Mouse (Mus musculus): ENCODE data around the gene Ndufaf1.
A peak's percentile ranks its signal among the peaks of the same experiment; 100 is the strongest.
"Not testable (repeated sequence)": the region's sequence is repeated elsewhere in the genome, so short reads cannot be mapped to it uniquely, and the experiment has no call there.

Gene Ndufaf1

GRCm38 (mm10) chr2:119662220-119663182, at the start of gene Ndufaf1:
Gene Ndufaf1 (minus strand): TSS chr2:119662827.
- peak; percentile 86 for DNase-seq (ENCODE audit: low spot score)

- no peak for DNase-seq (ENCODE audit: low spot score)
Observed at GRCm38 (mm10) chr2:119710011-119710410, 47.4 kb upstream of the Ndufaf1 start.

GRCm38 (mm10) chr2:119707676-119708075, 45.0 kb upstream of the Ndufaf1 start:
- DNase-seq (ENCODE audit: low spot score): no peak

GRCm38 (mm10) chr2:119703171-119703570, 40.5 kb upstream of the Ndufaf1 start:
- DNase-seq (ENCODE audit: low spot score): no peak

- no peak for DNase-seq (ENCODE audit: low spot score)
Observed at GRCm38 (mm10) chr2:119699962-119700361, 37.3 kb upstream of the Ndufaf1 start.

- no peak for DNase-seq (ENCODE audit: low spot score)
Observed at GRCm38 (mm10) chr2:119698472-119698871, 35.8 kb upstream of the Ndufaf1 start.

- DNase-seq (ENCODE audit: low spot score): no peak
Observed at GRCm38 (mm10) chr2:119696111-119696510, 33.5 kb upstream of the Ndufaf1 start.

- no peak for DNase-seq (ENCODE audit: low spot score)
Observed at GRCm38 (mm10) chr2:119694826-119695225, 32.2 kb upstream of the Ndufaf1 start.

- no peak for DNase-seq (ENCODE audit: low spot score)
Observed at GRCm38 (mm10) chr2:119692003-119692701, 29.5 kb upstream of the Ndufaf1 start.

- DNase-seq (ENCODE audit: low spot score): no peak
Observed at GRCm38 (mm10) chr2:119683706-119684105, 21.1 kb upstream of the Ndufaf1 start.

GRCm38 (mm10) chr2:119675831-119676230, 13.2 kb upstream of the Ndufaf1 start:
- no peak for DNase-seq (ENCODE audit: low spot score)

- DNase-seq (ENCODE audit: low spot score): peak; percentile 45
Observed at GRCm38 (mm10) chr2:119675215-119675784, 12.7 kb upstream of the Ndufaf1 start.

- DNase-seq (ENCODE audit: low spot score): peak; percentile 86
Observed at GRCm38 (mm10) chr2:119674525-119675214, 12.0 kb upstream of the Ndufaf1 start, which contains the start of gene Rtf1. Gene Rtf1 (plus strand): TSS chr2:119675068.

- DNase-seq (ENCODE audit: low spot score): peak; percentile 63
Observed at GRCm38 (mm10) chr2:119669010-119669409, 6.4 kb upstream of the Ndufaf1 start.

GRCm38 (mm10) chr2:119665744-119666143, 3.1 kb upstream of the Ndufaf1 start:
- DNase-seq (ENCODE audit: low spot score): not testable (repeated sequence)

GRCm38 (mm10) chr2:119644254-119644653, 18.4 kb downstream of the Ndufaf1 start:
- no peak for DNase-seq (ENCODE audit: low spot score)

GRCm38 (mm10) chr2:119641214-119641912, 21.3 kb downstream of the Ndufaf1 start:
- DNase-seq (ENCODE audit: low spot score): no peak

- no peak for DNase-seq (ENCODE audit: low spot score)
Observed at GRCm38 (mm10) chr2:119636781-119637180, 25.8 kb downstream of the Ndufaf1 start.

GRCm38 (mm10) chr2:119621302-119621701, 41.3 kb downstream of the Ndufaf1 start:
- no peak for DNase-seq (ENCODE audit: low spot score)

GRCm38 (mm10) chr2:119619002-119619401, 43.6 kb downstream of the Ndufaf1 start:
- DNase-seq (ENCODE audit: low spot score): not testable (repeated sequence)

Data from embryo, embryonic 10 days (tissue).